22 mouse cellular contexts compared by ENCODE assay signal in genomic region chr7:110962943-110963654, GRCm38 (mm10). TPM values are rescaled to one million over a fixed set of nuclear protein-coding genes. Genes with fewer than 3 reads are reported as not detected.
DNase-seq lines count a peak whose midpoint lies in the region; ATAC-seq lines count a peak whose summit lies in the region.
"Had no signal": no experiment of that assay in that cellular context is flagged by ENCODE, and none has a peak within 500 bp of the region (broad histone marks: within the 10 kb centered on the region; RNA-seq: fewer than 3 reads in every experiment).

No protein-coding gene starts in this region.

- 48% methylated on average over 9 of the region's 9 CpGs for WGBS in heart, embryonic 13.5 days
- WGBS in liver, embryonic 11.5 days, result 52% methylated on average over 9 of the region's 9 CpGs
- WGBS in liver, embryonic 16.5 days (ENCODE audit: insufficient replicate concordance), result 41% methylated on average over 9 of the region's 9 CpGs

- DNase-seq in heart, adult 18-20 months, result no peak
- no peak for DNase-seq in liver, embryonic 11.5 days (ENCODE audit: low spot score)
- no peak for DNase-seq in cerebellum, adult 11-12 months
- DNase-seq in right cerebral cortex, postnatal 4 days, result no peak
- no peak for DNase-seq in urinary bladder, adult 2 months (ENCODE audit: low spot score)
- DNase-seq: adrenal gland, adult 8-10 months; cerebellum, adult 9-10 months; cerebellum, postnatal 36 days; embryo, embryonic 11 days; gastrocnemius, adult 2 months; heart, postnatal 4 days; left cerebral cortex, postnatal 4 days; lung, embryonic 14.5 days; midbrain, embryonic 14.5 days had no signal

- H3K9me3 ChIP-seq in heart, embryonic 13.5 days, result 0 out of 2 replicates have a peak, but pooled peaks cover 3% of the 10 kb centered on the region
- H3K9me3 ChIP-seq in liver, embryonic 11.5 days (ENCODE audit: control insufficient read depth, low read length), result 0 out of 2 replicates have a peak, but pooled peaks cover 2% of the 10 kb centered on the region
- no peaks in the 10 kb centered on the region for H3K9me3 ChIP-seq in liver, embryonic 16.5 days (replicated peaks; ENCODE audit: control insufficient read depth, low read length)
- H3K9me3 ChIP-seq: embryonic facial prominence, embryonic 12.5 days; forebrain, embryonic 15.5 days; G1E had no signal

- H3K36me3 ChIP-seq in heart, embryonic 13.5 days, result 0 out of 2 replicates have a peak, but pooled peaks cover 2% of the 10 kb centered on the region
- H3K36me3 ChIP-seq in liver, embryonic 11.5 days (ENCODE audit: control insufficient read depth, insufficient read depth, low read length), result no peaks in the 10 kb centered on the region
- no peaks in the 10 kb centered on the region for H3K36me3 ChIP-seq in liver, embryonic 16.5 days (ENCODE audit: control insufficient read depth, insufficient read depth)
- H3K36me3 ChIP-seq: embryonic facial prominence, embryonic 12.5 days; forebrain, embryonic 15.5 days; G1E had no signal

- no peak for ATAC-seq in heart, embryonic 13.5 days (ENCODE audit: extremely low read depth, insufficient number of reproducible peaks, low FRiP score, low TSS enrichment)
- peak; percentile 43 for ATAC-seq in common myeloid progenitor, adult 5-6 weeks (replicated peaks; ENCODE audit: low read depth, poor library complexity, severe bottlenecking)
- ATAC-seq in liver, embryonic 11.5 days (replicated peaks; ENCODE audit: low FRiP score), result peak; percentile 70
- 0 out of 2 replicates have a peak, but pooled peaks have one; percentile 9 for ATAC-seq in liver, embryonic 16.5 days (ENCODE audit: low read depth)
- ATAC-seq: forebrain, embryonic 15.5 days; intestine, postnatal 0 days had no signal

- no peak overlapping the region for H3K27ac ChIP-seq in heart, embryonic 13.5 days (replicated peaks)
- H3K27ac ChIP-seq in liver, embryonic 11.5 days (ENCODE audit: low read depth, low read length), result no peak overlapping the region
- peak overlapping the region; percentile 35; the same call in 1 of the 2 replicates for H3K27ac ChIP-seq in liver, embryonic 16.5 days (ENCODE audit: low read length)
- H3K27ac ChIP-seq: embryonic facial prominence, embryonic 12.5 days; forebrain, embryonic 15.5 days; gastrocnemius, adult 2 months; hindbrain, embryonic 14.5 days had no signal

- H3K4me3 ChIP-seq in heart, embryonic 13.5 days, result no peak overlapping the region
- no peak overlapping the region for H3K4me3 ChIP-seq in liver, embryonic 11.5 days (ENCODE audit: low read depth, low read length)
- H3K4me3 ChIP-seq in liver, embryonic 16.5 days (ENCODE audit: low read depth, low read length), result no peak overlapping the region
- H3K4me3 ChIP-seq: embryonic facial prominence, embryonic 12.5 days; forebrain, embryonic 15.5 days; gastrocnemius, adult 2 months had no signal

- peak overlapping the region; percentile 5; the same call in 1 of the 2 replicates for H3K4me2 ChIP-seq in heart, embryonic 13.5 days
- no peak overlapping the region for H3K4me2 ChIP-seq in liver, embryonic 11.5 days
- H3K4me2 ChIP-seq in liver, embryonic 16.5 days (ENCODE audit: low read depth, low read length), result no peak overlapping the region
- H3K4me2 ChIP-seq: embryonic facial prominence, embryonic 12.5 days; forebrain, embryonic 15.5 days; hindbrain, embryonic 14.5 days; lung, embryonic 14.5 days had no signal

- H3K9ac ChIP-seq in heart, embryonic 13.5 days, result 0 out of 2 replicates have a peak overlapping the region, but pooled peaks have one; percentile 14
- no peak overlapping the region for H3K9ac ChIP-seq in liver, embryonic 11.5 days (ENCODE audit: low read depth, low read length)
- no peak overlapping the region for H3K9ac ChIP-seq in liver, embryonic 16.5 days (ENCODE audit: low read depth, low read length)
- H3K9ac ChIP-seq: embryonic facial prominence, embryonic 12.5 days; forebrain, embryonic 15.5 days; hindbrain, embryonic 14.5 days; lung, embryonic 14.5 days had no signal

- H3K4me1 ChIP-seq in heart, embryonic 13.5 days, result peaks cover 20% of the 10 kb centered on the region
- H3K4me1 ChIP-seq in liver, embryonic 11.5 days (replicated peaks; ENCODE audit: control insufficient read depth, insufficient read depth, low read length), result peaks cover 27% of the 10 kb centered on the region
- H3K4me1 ChIP-seq in liver, embryonic 16.5 days (ENCODE audit: control insufficient read depth, low read depth, low read length), result peaks cover 31% of the 10 kb centered on the region
- H3K4me1 ChIP-seq: embryonic facial prominence, embryonic 12.5 days; forebrain, embryonic 15.5 days had no signal

- no peaks in the 10 kb centered on the region for H3K27me3 ChIP-seq in heart, embryonic 13.5 days (replicated peaks)
- H3K27me3 ChIP-seq in liver, embryonic 11.5 days (replicated peaks; ENCODE audit: control insufficient read depth, insufficient read depth, low read length), result no peaks in the 10 kb centered on the region
- H3K27me3 ChIP-seq in liver, embryonic 16.5 days (ENCODE audit: control insufficient read depth, insufficient read depth, low read depth, low read length), result no peaks in the 10 kb centered on the region
- H3K27me3 ChIP-seq: embryonic facial prominence, embryonic 12.5 days; forebrain, embryonic 15.5 days had no signal

RNA-seq across cellular contexts. Expression of gene Mrvi1, which starts 19.2 kb away (rescaled TPM):
- 4.6 and 5.3 TPM in 2 replicates for polyA plus RNA-seq in heart, embryonic 13.5 days (2015; fragmentation: Nextera tagmentation; extraction: Ambion mirVana)
- 10 to 100 TPM; 12.3 to 15.4 TPM for total RNA-seq in heart, adult 18-20 months (2021)
- 3.4 and 7.0 TPM in 2 replicates for total RNA-seq in common myeloid progenitor, adult 5-6 weeks (2017)
- polyA plus RNA-seq in liver, embryonic 11.5 days (2014; fragmentation: Nextera tagmentation; extraction: Ambion mirVana), result 20.7 and 25.2 TPM in 2 replicates
- polyA plus RNA-seq in liver, embryonic 16.5 days (2015; fragmentation: Nextera tagmentation; extraction: Ambion mirVana), result 4.3 and 4.4 TPM in 2 replicates
- polyA plus RNA-seq in urinary bladder, adult 2 months (2012; rRNA removed), result 109 and 197 TPM in 2 replicates
